Mouse (Mus musculus): Measurements from ENCODE around the gene Fam71f1.

GRCm38 (mm10) chr6:29318879-29319278, at the start of gene Fam71f1:
- TF ChIP-seq CTCF (IDR thresholded peaks at IDR 0.05; ENCODE audit: borderline replicate concordance, extremely low read depth, insufficient read depth, insufficient read length) (no peak), POLR2A (IDR thresholded peaks at IDR 0.05; ENCODE audit: borderline replicate concordance, extremely low read depth, insufficient read depth, insufficient read length, poor library complexity, severe bottlenecking) (no peak)
